Mouse (Mus musculus): ENCODE results near the gene Dok7. TPM values are rescaled to one million over a fixed set of nuclear protein-coding genes. Genes with fewer than 3 reads are reported as not detected.

Dok7 gene
- total and polyA plus RNA-seq, 3 experiments: not detected

DNA sequence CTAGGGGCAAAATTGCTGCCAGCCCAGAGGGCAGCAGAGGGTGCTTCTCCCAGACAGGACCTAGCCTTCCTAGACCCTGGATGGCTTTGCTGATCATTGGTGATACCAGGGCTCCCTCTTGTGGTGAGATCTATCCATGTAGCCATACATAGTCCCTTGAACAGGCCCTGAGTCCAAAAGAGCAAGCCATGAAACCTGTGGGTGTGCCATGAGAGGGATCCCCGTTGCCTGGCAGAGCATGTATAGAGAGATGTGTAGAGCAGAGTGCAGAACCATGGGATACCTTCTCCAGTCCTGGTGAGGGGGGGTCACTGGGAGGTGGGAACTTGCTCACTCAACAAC lies 13.5 kb upstream of the Dok7 start:
- no peak overlapping the region for H3K27ac ChIP-seq (ENCODE audit: insufficient read depth, low read depth)
- H3K4me2 ChIP-seq (ENCODE audit: insufficient read depth, low read depth, poor library complexity, severe bottlenecking): no peak overlapping the region
- peak; percentile 83 for DNase-seq (ENCODE audit: extremely low read depth)
- H3K9ac ChIP-seq (ENCODE audit: insufficient read depth, low read depth): no peak overlapping the region
- dilution Hi-C loops (cut with MboI; ENCODE audit: extremely low pct_ligation_motif_present, extremely low pct_unique_long_range_greater_than_20kb, low sequenced_read_pairs): no loop called here
- TF ChIP-seq CTCF (conservative IDR thresholded peaks at IDR 0.05 in 1 of 2, IDR thresholded peaks at IDR 0.05 in 1 of 2; ENCODE audit: low read depth in 2 of 2, low read length in 2 of 2): peak; percentile 71 to 98
- TF ChIP-seq ZMIZ1 (IDR thresholded peaks at IDR 0.05; ENCODE audit: low read depth, low read length): no peak
- peak; percentile 98 for TF ChIP-seq RAD21 (IDR thresholded peaks at IDR 0.05; ENCODE audit: low read depth, low read length)
- TF ChIP-seq ZC3H11A (IDR thresholded peaks at IDR 0.05; ENCODE audit: low read depth, low read length): peak; percentile 61
- TF ChIP-seq GABPA (IDR thresholded peaks at IDR 0.05; ENCODE audit: insufficient replicate concordance, low read depth, low read length): no peak
- TF ChIP-seq ELF1 (IDR thresholded peaks at IDR 0.05; ENCODE audit: low read depth, low read length): 0 out of 2 replicates have a peak, but pooled peaks have one; percentile 33
- peak; percentile 94 for TF ChIP-seq SMC3 (IDR thresholded peaks at IDR 0.05; ENCODE audit: low read depth, low read length)
- no peak for TF ChIP-seq E2F4 (IDR thresholded peaks at IDR 0.05; ENCODE audit: insufficient replicate concordance, low read depth, low read length)
- no peaks in the 10 kb centered on the region for H3K9me3 ChIP-seq (replicated peaks; ENCODE audit: low read length)
- in situ Hi-C loops (cut with MboI; ENCODE audit: low pct_ligation_motif_present, low pct_unique_long_range_greater_than_20kb, low sequenced_read_pairs): loop anchor here (25.0 kb wide), 2 partner anchors 381 to 506 kb away; partner anchors contain the start of genes Grk4, Nop14 and Sh3bp2
- H3K4me1 ChIP-seq (ENCODE audit: control insufficient read depth in 1 of 2, insufficient read depth in 2 of 2): peaks cover 0 to 10% of the 10 kb centered on the region in 2 experiments; a peak in 2 of 4 replicates
- H3K27me3 ChIP-seq (replicated peaks): peaks cover 44% of the 10 kb centered on the region
- no peaks in the 10 kb centered on the region for H3K36me3 ChIP-seq (replicated peaks in 1 of 2; ENCODE audit: control insufficient read depth in 1 of 2, insufficient read depth in 1 of 2, low read length in 1 of 2)
- H3K79me2 ChIP-seq (replicated peaks; ENCODE audit: control insufficient read depth, extremely low read depth, insufficient read depth, poor library complexity, severe bottlenecking): no peaks in the 10 kb centered on the region
- H3K4me3 ChIP-seq (replicated peaks in 1 of 3; ENCODE audit: low read depth in 2 of 3, low read length in 2 of 3, poor library complexity in 1 of 3): no peak overlapping the region

- Histone ChIP-seq H3K27ac (ENCODE audit: insufficient read depth, low read depth) (no peak overlapping the region), H3K79me2 (replicated peaks; ENCODE audit: control insufficient read depth, extremely low read depth, insufficient read depth, poor library complexity, severe bottlenecking) (no peaks in the 10 kb centered on the region), H3K4me2 (ENCODE audit: insufficient read depth, low read depth, poor library complexity, severe bottlenecking) (no peak overlapping the region), H3K4me3 (replicated peaks in 1 of 3; ENCODE audit: low read depth in 2 of 3, low read length in 2 of 3, poor library complexity in 1 of 3) (no peak overlapping the region), H3K36me3 (replicated peaks in 1 of 2; ENCODE audit: control insufficient read depth in 1 of 2, insufficient read depth in 1 of 2, low read length in 1 of 2) (no peaks in the 10 kb centered on the region), H3K9me3 (replicated peaks; ENCODE audit: low read length) (peaks cover 3% of the 10 kb centered on the region), H3K4me1 (ENCODE audit: control insufficient read depth in 1 of 2, insufficient read depth in 2 of 2) (peaks cover 0 to 6% of the 10 kb centered on the region in 2 experiments; a peak in 1 of 4 replicates), H3K9ac (ENCODE audit: insufficient read depth, low read depth) (no peak overlapping the region), H3K27me3 (replicated peaks) (peaks cover 100% of the 10 kb centered on the region)
- DNase-seq (ENCODE audit: extremely low read depth): no peak
- in situ Hi-C loops (cut with MboI; ENCODE audit: low pct_ligation_motif_present, low pct_unique_long_range_greater_than_20kb, low sequenced_read_pairs): no loop called here
- dilution Hi-C loops (cut with MboI; ENCODE audit: extremely low pct_ligation_motif_present, extremely low pct_unique_long_range_greater_than_20kb, low sequenced_read_pairs): no loop called here
- TF ChIP-seq RAD21 (IDR thresholded peaks at IDR 0.05; ENCODE audit: low read depth, low read length): peak; percentile 50
- peak; percentile 25 for TF ChIP-seq SMC3 (IDR thresholded peaks at IDR 0.05; ENCODE audit: low read depth, low read length)
- TF ChIP-seq SIN3A (IDR thresholded peaks at IDR 0.05; ENCODE audit: low read length): no peak
- TF ChIP-seq EP300 (IDR thresholded peaks at IDR 0.05; ENCODE audit: low read length): no peak
- no peak for TF ChIP-seq MAX (IDR thresholded peaks at IDR 0.05; ENCODE audit: low read length)
- no peak for TF ChIP-seq CHD1 (IDR thresholded peaks at IDR 0.05; ENCODE audit: low read depth, low read length)
- no peak for TF ChIP-seq ZKSCAN1 (IDR thresholded peaks at IDR 0.05; ENCODE audit: borderline replicate concordance, low read depth, low read length)
- TF ChIP-seq USF2 (conservative IDR thresholded peaks at IDR 0.05; ENCODE audit: low read depth, low read length): no peak
- TF ChIP-seq CTCF (conservative IDR thresholded peaks at IDR 0.05 in 1 of 2, IDR thresholded peaks at IDR 0.05 in 1 of 2; ENCODE audit: low read depth in 2 of 2, low read length in 2 of 2): peak in 1 of 2 experiments; percentile 56; a peak in 2 of 4 replicates
Observed at GRCm38 (mm10) chr5:35050541-35050940, 6.0 kb upstream of the Dok7 start.
